Mouse (Mus musculus): ENCODE measurements around the gene Coro6. TPM values are rescaled to one million over a fixed set of nuclear protein-coding genes. Genes with fewer than 3 reads are reported as not detected.

Gene Coro6
- polyA plus RNA-seq, 1 experiment: 50.6 TPM

DNA sequence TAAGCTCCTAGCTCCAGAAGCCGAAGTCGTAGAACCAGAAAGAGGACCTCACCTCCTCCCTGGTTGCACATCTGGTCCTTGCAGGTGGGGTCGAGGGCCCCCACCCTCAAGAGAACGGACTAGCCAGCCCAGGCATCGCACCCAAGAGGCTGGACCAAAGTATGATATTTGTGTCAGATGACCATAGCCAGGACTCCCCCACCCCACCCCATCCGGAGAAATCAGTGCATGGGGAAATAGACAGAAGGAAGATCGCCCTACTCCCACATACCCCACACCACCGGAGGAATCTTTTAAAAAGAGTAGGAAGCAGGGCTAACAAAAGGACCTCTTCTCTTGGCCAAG is 862 bp downstream of the Coro6 start:
- Histone ChIP-seq H3ac (ENCODE audit: control insufficient read depth, insufficient read length) (peak overlapping the region; percentile 30), H3K36me3 (ENCODE audit: control insufficient read depth, insufficient read depth) (no peaks in the 10 kb centered on the region), H3K4me3 (peak overlapping the region; percentile 35), H3K27me3 (ENCODE audit: control insufficient read depth, insufficient read depth, insufficient read length) (no peaks in the 10 kb centered on the region), H3K4me2 (ENCODE audit: low read depth) (peak overlapping the region; percentile 98), H3K79me2 (ENCODE audit: control insufficient read depth, insufficient read depth) (no peaks in the 10 kb centered on the region)
- TF ChIP-seq REST (IDR thresholded peaks at IDR 0.05; ENCODE audit: insufficient read depth, insufficient read length): no peak
- peak; percentile 29 for TF ChIP-seq POLR2A (IDR thresholded peaks at IDR 0.05; ENCODE audit: insufficient read length, low read depth)

DNA sequence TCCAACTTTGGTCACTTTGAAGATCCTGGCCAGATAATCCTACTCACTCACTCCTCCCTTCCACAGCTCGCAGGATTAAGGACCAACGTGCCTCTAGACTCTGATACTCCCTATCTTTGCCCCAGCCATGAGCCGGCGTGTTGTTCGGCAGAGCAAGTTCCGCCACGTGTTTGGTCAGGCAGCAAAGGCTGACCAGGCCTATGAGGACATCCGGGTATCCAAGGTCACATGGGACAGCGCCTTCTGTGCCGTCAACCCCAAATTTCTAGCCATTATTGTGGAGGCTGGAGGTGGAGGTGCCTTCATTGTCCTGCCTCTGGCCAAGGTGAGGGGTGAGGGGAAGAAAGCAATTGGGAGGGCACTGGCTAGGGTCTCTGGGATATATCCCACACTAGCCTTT is 1.6 kb downstream of the Coro6 start:
- H3K27me3 ChIP-seq (ENCODE audit: control insufficient read depth, insufficient read depth, insufficient read length): no peaks in the 10 kb centered on the region
- peak overlapping the region; percentile 98 for H3K4me2 ChIP-seq (ENCODE audit: low read depth)
- TF ChIP-seq POLR2AphosphoS2 (IDR thresholded peaks at IDR 0.05; ENCODE audit: insufficient read length, low read depth) (peak; percentile 18), E2F4 (IDR thresholded peaks at IDR 0.05; ENCODE audit: insufficient read depth) (no peak), SRF (IDR thresholded peaks at IDR 0.05; ENCODE audit: control insufficient read depth, insufficient read length, low read depth) (no peak)
- no peak overlapping the region for H3ac ChIP-seq (ENCODE audit: control insufficient read depth, insufficient read length)
- H3K4me3 ChIP-seq: peak overlapping the region; percentile 35
- no peaks in the 10 kb centered on the region for H3K36me3 ChIP-seq (ENCODE audit: control insufficient read depth, insufficient read depth)
- H3K79me2 ChIP-seq (ENCODE audit: control insufficient read depth, insufficient read depth): no peaks in the 10 kb centered on the region

DNA sequence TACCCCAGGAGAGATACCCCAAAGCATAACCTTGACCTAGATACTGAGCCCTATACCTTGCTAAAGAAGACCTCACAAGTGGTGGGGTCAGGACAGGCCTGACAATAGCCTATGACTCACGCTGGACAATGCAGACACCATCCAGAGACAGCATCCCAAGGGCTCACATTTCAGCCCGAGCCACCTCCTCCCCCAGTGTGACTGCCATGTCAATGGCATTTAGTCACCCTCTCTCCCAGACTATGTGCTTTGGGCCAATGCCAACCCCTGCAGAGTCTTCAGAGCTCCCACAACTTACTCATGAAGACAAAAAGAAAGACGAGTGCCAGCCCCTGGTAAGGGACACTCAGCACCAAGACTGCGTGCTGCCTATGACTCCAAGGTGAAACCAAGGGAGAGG is 2.5 kb downstream of the Coro6 start:
- Histone ChIP-seq H3ac (ENCODE audit: control insufficient read depth, insufficient read length) (no peak overlapping the region), H3K27me3 (ENCODE audit: control insufficient read depth, insufficient read depth, insufficient read length) (no peaks in the 10 kb centered on the region), H3K4me3 (no peak overlapping the region), H3K4me2 (ENCODE audit: low read depth) (peak overlapping the region; percentile 98), H3K36me3 (ENCODE audit: control insufficient read depth, insufficient read depth) (no peaks in the 10 kb centered on the region), H3K79me2 (ENCODE audit: control insufficient read depth, insufficient read depth) (no peaks in the 10 kb centered on the region)
- TF ChIP-seq E2F4 (IDR thresholded peaks at IDR 0.05; ENCODE audit: insufficient read depth) (no peak), REST (IDR thresholded peaks at IDR 0.05; ENCODE audit: insufficient read depth, insufficient read length) (no peak), SRF (IDR thresholded peaks at IDR 0.05; ENCODE audit: control insufficient read depth, insufficient read length, low read depth) (no peak), USF1 (IDR thresholded peaks at IDR 0.05; ENCODE audit: low read depth) (no peak), MYOD1 (IDR thresholded peaks at IDR 0.05; ENCODE audit: control insufficient read depth in 1 of 3, insufficient read length in 2 of 3, low read depth in 2 of 3) (peak in 1 of 3 experiments; percentile 67), MYOG (IDR thresholded peaks at IDR 0.05; ENCODE audit: control insufficient read depth in 1 of 3, insufficient read depth in 1 of 3, insufficient read length in 2 of 3, low read depth in 2 of 3) (peak in 1 of 3 experiments; percentile 54), CEBPB (IDR thresholded peaks at IDR 0.05; ENCODE audit: insufficient read depth, poor library complexity, severe bottlenecking) (no peak), TCF3 (IDR thresholded peaks at IDR 0.05; ENCODE audit: insufficient read length, low read depth) (no peak), MAX (IDR thresholded peaks at IDR 0.05; ENCODE audit: low read depth) (no peak), POLR2A (IDR thresholded peaks at IDR 0.05; ENCODE audit: insufficient read length, low read depth) (no peak), TCF12 (IDR thresholded peaks at IDR 0.05; ENCODE audit: insufficient read depth, poor library complexity, severe bottlenecking) (no peak), POLR2AphosphoS2 (IDR thresholded peaks at IDR 0.05; ENCODE audit: insufficient read length, low read depth) (peak; percentile 48)

DNA sequence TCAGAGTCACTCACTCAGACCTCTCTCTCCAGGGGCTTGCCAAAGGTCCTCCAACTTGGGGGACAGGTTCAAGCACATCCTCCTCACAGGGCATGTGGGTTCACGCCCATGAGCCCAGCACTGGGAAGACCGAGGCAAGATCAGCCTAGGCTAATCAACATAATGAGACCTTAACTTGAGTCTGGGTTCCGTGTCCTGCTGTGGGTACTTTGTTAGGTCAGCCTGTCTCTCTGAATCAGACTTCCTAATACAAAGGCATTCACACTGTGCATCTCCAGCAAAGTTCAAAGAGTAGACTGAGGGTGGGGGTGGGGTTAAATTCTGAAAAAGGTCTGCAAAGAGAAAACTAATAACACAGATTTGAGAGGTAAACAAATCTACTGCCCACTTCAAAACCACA is 2.9 kb downstream of the Coro6 start:
- Histone ChIP-seq H3K4me3 (no peak overlapping the region), H3K79me2 (ENCODE audit: control insufficient read depth, insufficient read depth) (no peaks in the 10 kb centered on the region), H3K36me3 (ENCODE audit: control insufficient read depth, insufficient read depth) (no peaks in the 10 kb centered on the region), H3K4me2 (ENCODE audit: low read depth) (peak overlapping the region; percentile 98), H3K27me3 (ENCODE audit: control insufficient read depth, insufficient read depth, insufficient read length) (no peaks in the 10 kb centered on the region), H3ac (ENCODE audit: control insufficient read depth, insufficient read length) (no peak overlapping the region)
- TF ChIP-seq USF1 (IDR thresholded peaks at IDR 0.05; ENCODE audit: low read depth) (no peak), MAX (IDR thresholded peaks at IDR 0.05; ENCODE audit: low read depth) (no peak), TCF3 (IDR thresholded peaks at IDR 0.05; ENCODE audit: insufficient read length, low read depth) (no peak), MYOD1 (IDR thresholded peaks at IDR 0.05; ENCODE audit: control insufficient read depth in 1 of 3, insufficient read length in 2 of 3, low read depth in 2 of 3) (no peak), E2F4 (IDR thresholded peaks at IDR 0.05; ENCODE audit: insufficient read depth) (no peak), POLR2A (IDR thresholded peaks at IDR 0.05; ENCODE audit: insufficient read length, low read depth) (no peak), TCF12 (IDR thresholded peaks at IDR 0.05; ENCODE audit: insufficient read depth, poor library complexity, severe bottlenecking) (no peak), SRF (IDR thresholded peaks at IDR 0.05; ENCODE audit: control insufficient read depth, insufficient read length, low read depth) (no peak), CEBPB (IDR thresholded peaks at IDR 0.05; ENCODE audit: insufficient read depth, poor library complexity, severe bottlenecking) (no peak), MYOG (IDR thresholded peaks at IDR 0.05; ENCODE audit: control insufficient read depth in 1 of 3, insufficient read depth in 1 of 3, insufficient read length in 2 of 3, low read depth in 2 of 3) (no peak), REST (IDR thresholded peaks at IDR 0.05; ENCODE audit: insufficient read depth, insufficient read length) (no peak), POLR2AphosphoS2 (IDR thresholded peaks at IDR 0.05; ENCODE audit: insufficient read length, low read depth) (no peak)

DNA sequence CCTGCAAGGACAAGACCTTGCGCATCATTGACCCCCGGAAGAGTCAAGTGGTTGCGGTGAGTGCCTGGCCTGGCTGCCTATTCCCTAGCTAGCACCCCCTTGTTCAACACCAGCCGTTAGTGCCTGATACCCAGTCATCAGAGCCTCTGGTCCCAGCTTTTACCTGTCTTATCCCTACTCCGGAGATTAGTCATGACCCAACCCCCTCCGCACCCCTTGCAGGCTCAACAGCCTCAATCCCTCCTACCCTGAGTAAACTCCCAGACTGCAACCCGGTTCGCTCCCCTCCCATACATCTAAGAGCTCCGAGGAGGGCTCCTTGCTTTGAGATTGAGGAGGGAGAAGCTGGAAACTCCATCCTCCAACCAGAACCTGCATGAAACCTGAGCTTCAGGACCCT is 4.3 kb downstream of the Coro6 start:
- H3K79me2 ChIP-seq (ENCODE audit: control insufficient read depth, insufficient read depth): no peaks in the 10 kb centered on the region
- H3ac ChIP-seq (ENCODE audit: control insufficient read depth, insufficient read length): no peak overlapping the region
- TF ChIP-seq POLR2A (IDR thresholded peaks at IDR 0.05; ENCODE audit: insufficient read length, low read depth) (no peak), SRF (IDR thresholded peaks at IDR 0.05; ENCODE audit: control insufficient read depth, insufficient read length, low read depth) (no peak), USF1 (IDR thresholded peaks at IDR 0.05; ENCODE audit: low read depth) (no peak)
- H3K27me3 ChIP-seq (ENCODE audit: control insufficient read depth, insufficient read depth, insufficient read length): no peaks in the 10 kb centered on the region
- no peak overlapping the region for H3K4me2 ChIP-seq (ENCODE audit: low read depth)
- no peak overlapping the region for H3K4me3 ChIP-seq
- no peaks in the 10 kb centered on the region for H3K36me3 ChIP-seq (ENCODE audit: control insufficient read depth, insufficient read depth)
